Mouse (Mus musculus): ENCODE results near the gene Pclo. TPM values are rescaled to one million over a fixed set of nuclear protein-coding genes. Genes with fewer than 3 reads are reported as not detected.
"Not testable (repeated sequence)": the region's sequence is repeated elsewhere in the genome, so short reads cannot be mapped to it uniquely, and the experiment has no call there.

Gene Pclo
- 20.9 and 22.0 TPM in 2 replicates for polyA plus RNA-seq (2014; fragmentation: Nextera tagmentation; extraction: Ambion mirVana)

DNA sequence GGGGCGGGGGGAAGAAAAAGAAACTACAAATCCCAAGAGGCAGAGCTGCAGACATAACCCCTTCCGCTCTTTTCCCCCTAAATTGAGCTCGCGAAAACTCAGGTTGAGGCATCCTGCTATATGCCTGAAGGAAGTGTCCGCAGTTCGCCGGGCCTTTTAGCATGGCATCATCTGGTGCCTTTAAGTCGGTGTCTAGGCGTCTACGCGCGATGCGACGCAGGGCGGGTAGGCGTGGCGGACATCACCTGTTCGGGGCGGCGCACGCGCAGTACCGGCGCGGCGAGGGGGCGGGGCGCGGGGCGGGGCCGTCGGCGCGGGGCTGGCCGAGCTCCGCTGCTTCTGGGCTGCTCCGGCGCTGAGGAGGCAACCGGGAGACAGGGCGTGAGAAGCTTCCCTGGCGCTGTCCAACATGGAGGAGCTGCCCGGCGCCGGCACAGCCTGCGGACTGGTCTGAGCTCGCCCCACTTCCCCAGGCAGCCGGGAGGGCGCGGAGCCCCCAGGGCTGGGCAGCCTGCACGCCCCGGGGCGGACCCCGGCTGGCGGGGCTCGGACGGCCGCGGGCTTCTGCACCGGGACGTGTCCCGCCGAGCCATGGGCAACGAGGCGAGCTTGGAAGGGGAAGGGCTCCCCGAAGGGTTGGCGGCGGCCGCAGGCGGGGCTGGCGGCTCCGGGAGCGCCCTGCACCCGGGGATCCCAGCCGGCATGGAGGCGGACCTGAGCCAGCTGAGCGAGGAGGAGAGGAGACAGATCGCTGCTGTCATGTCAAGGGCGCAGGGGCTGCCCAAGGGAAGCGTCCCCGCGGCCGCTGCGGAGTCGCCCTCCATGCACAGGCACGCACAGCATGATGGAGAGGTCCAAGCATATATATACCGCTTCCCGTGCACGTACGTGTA is at the start of gene Pclo:
Gene Pclo, plus strand, starts transcription at position 288 of the 893 bp plus-strand sequence.
- H3K36me3 ChIP-seq (replicated peaks; ENCODE audit: control insufficient read depth, insufficient read depth) = no peaks in the 10 kb centered on the region
- ATAC-seq (ENCODE audit: low FRiP score) (peak; percentile 98), DNase-seq (ENCODE audit: low spot score) (peak; percentile 90)
- peak within 1 kb of the TSS; percentile 81 for H3K4me3 ChIP-seq (replicated peaks; ENCODE audit: low read length)
- WGBS = under 1% methylated on average over 84 of the region's 89 CpGs
- H3K4me2 ChIP-seq (replicated peaks) = peak within 1 kb of the TSS; percentile 60
- peak within 1 kb of the TSS; percentile 87 for H3K9ac ChIP-seq
- H3K9me3 ChIP-seq (ENCODE audit: control insufficient read depth, low read length) = no peaks in the 10 kb centered on the region
- H3K27me3 ChIP-seq (ENCODE audit: control insufficient read depth, insufficient read depth, low read length) = no peaks in the 10 kb centered on the region
- H3K27ac ChIP-seq = peak within 1 kb of the TSS; percentile 97
- peaks cover 12% of the 10 kb centered on the region for H3K4me1 ChIP-seq (replicated peaks; ENCODE audit: control insufficient read depth, insufficient read depth, low read length)

DNA sequence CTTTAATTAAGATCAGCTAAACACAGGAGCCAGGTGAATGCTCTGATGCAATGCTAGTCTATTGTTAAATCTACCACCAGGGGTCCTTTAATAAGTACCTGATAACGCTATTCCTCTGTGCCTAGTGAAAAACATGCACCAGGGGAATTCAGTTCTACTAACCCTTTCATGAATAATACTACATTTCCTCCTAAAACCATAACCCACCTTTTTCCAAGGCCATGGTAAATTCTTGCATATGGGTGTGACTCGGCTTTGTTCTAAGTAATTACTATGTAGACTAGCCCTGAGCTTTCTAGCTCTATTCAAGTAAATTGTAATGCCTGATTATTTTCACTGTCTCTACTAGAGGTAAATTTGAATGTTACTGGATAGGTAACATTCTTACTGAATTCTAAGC is 20.3 kb upstream of the Pclo start:
- not testable (repeated sequence) for ATAC-seq (ENCODE audit: low FRiP score); H3K9ac ChIP-seq; H3K4me2 ChIP-seq (replicated peaks); H3K4me3 ChIP-seq (replicated peaks; ENCODE audit: low read length); H3K4me1 ChIP-seq (replicated peaks; ENCODE audit: control insufficient read depth, insufficient read depth, low read length); H3K36me3 ChIP-seq (replicated peaks; ENCODE audit: control insufficient read depth, insufficient read depth); H3K27ac ChIP-seq; DNase-seq (ENCODE audit: low spot score); H3K9me3 ChIP-seq (ENCODE audit: control insufficient read depth, low read length); H3K27me3 ChIP-seq (ENCODE audit: control insufficient read depth, insufficient read depth, low read length)
- WGBS = 58% methylated on average over 2 of the region's 2 CpGs

DNA sequence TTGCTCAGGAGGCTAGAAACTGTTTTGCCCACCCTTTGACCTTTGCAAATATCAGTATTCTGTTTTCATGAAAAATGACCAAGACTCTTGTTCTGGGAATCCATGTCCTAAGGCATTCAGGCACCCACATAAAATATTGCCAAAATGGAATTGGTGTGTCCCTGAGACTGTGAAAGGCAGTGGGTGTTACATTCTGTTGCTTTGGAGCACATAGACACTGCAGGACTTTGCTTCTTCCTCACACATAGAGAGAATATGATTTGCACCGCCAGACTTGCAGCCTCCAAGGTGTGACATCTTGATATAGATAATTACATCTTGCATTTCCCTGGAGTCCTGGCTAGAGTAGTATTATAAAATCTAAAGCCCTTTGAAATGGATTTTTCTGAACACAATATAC is 6.2 kb upstream of the Pclo start:
- Histone ChIP-seq H3K27ac (no peak overlapping the region), H3K9me3 (ENCODE audit: control insufficient read depth, low read length) (no peaks in the 10 kb centered on the region), H3K27me3 (ENCODE audit: control insufficient read depth, insufficient read depth, low read length) (no peaks in the 10 kb centered on the region), H3K36me3 (replicated peaks; ENCODE audit: control insufficient read depth, insufficient read depth) (no peaks in the 10 kb centered on the region), H3K4me2 (replicated peaks) (no peak overlapping the region), H3K4me3 (replicated peaks; ENCODE audit: low read length) (no peak overlapping the region), H3K9ac (no peak overlapping the region), H3K4me1 (replicated peaks; ENCODE audit: control insufficient read depth, insufficient read depth, low read length) (no peaks in the 10 kb centered on the region)
- WGBS = 74% methylated on average over 1 of the region's 1 CpGs
- ATAC-seq (ENCODE audit: low FRiP score) (no peak), DNase-seq (ENCODE audit: low spot score) (no peak)

DNA sequence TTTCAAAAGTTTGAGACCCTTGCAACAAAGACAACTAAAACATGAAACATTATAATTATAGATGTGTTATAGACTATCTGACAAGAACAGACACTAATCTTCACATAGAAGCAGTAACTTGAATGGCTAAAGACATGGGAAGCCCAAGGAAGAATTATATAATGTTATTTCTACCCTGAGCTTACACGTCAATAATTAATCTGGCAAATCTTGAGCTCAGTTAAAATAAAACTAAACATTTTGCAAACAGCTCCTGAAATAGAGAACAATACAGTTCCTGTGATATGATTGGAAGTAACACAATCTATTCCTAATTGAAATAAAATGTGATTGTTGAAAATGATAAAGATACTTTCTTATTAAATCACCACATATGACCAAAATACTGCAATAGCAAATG is 5.1 kb upstream of the Pclo start:
- Histone ChIP-seq H3K27ac (no peak overlapping the region), H3K36me3 (replicated peaks; ENCODE audit: control insufficient read depth, insufficient read depth) (no peaks in the 10 kb centered on the region), H3K4me3 (replicated peaks; ENCODE audit: low read length) (no peak overlapping the region), H3K9me3 (ENCODE audit: control insufficient read depth, low read length) (no peaks in the 10 kb centered on the region), H3K9ac (no peak overlapping the region), H3K4me2 (replicated peaks) (no peak overlapping the region), H3K27me3 (ENCODE audit: control insufficient read depth, insufficient read depth, low read length) (no peaks in the 10 kb centered on the region), H3K4me1 (replicated peaks; ENCODE audit: control insufficient read depth, insufficient read depth, low read length) (no peaks in the 10 kb centered on the region)
- DNase-seq (ENCODE audit: low spot score) = no peak
- WGBS = 87% methylated on average over 1 of the region's 1 CpGs
- no peak for ATAC-seq (ENCODE audit: low FRiP score)

DNA sequence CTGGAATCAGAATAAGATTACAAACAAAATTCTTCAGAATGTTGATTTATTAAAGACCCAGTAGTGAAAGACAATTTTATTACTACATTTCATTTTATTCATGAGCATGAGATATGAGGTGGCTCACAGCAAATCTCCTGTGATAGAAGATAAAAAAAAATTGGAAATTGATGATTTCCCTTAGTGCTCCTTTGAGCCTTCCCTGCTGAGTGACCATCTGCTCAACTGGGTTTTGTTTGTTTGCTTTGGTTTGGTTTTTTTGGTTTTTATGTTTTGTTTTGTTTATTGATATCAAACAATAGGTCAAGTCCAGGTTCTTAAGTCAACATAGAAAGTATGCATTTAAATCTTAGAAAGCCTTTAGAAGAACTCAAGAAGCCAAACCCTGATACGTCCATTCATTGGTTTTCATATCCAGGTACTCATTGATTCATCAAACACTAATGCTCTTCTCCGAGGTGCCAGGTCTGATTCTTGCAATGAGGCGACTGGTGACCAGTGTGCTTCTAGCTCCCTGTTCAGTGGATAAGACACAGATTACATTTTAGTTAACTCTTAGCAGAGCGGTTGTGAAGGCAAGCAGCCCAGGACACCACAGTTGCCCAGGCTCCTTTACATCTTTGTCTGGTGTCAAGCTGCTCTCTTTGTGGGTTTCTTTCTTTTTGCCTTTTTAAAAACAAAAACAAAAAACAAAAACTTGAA is 3.6 kb downstream of the Pclo start:
- H3K27ac ChIP-seq = no peak overlapping the region
- no peak overlapping the region for H3K4me2 ChIP-seq (replicated peaks)
- H3K4me1 ChIP-seq (replicated peaks; ENCODE audit: control insufficient read depth, insufficient read depth, low read length) = peaks cover 12% of the 10 kb centered on the region
- DNase-seq (ENCODE audit: low spot score) (no peak), ATAC-seq (ENCODE audit: low FRiP score) (no peak)
- WGBS = 76% methylated on average over 4 of the region's 4 CpGs
- H3K4me3 ChIP-seq (replicated peaks; ENCODE audit: low read length) = no peak overlapping the region
- no peak overlapping the region for H3K9ac ChIP-seq
- H3K27me3 ChIP-seq (ENCODE audit: control insufficient read depth, insufficient read depth, low read length) = no peaks in the 10 kb centered on the region
- H3K36me3 ChIP-seq (replicated peaks; ENCODE audit: control insufficient read depth, insufficient read depth) = peaks cover 13% of the 10 kb centered on the region
- no peaks in the 10 kb centered on the region for H3K9me3 ChIP-seq (ENCODE audit: control insufficient read depth, low read length)

DNA sequence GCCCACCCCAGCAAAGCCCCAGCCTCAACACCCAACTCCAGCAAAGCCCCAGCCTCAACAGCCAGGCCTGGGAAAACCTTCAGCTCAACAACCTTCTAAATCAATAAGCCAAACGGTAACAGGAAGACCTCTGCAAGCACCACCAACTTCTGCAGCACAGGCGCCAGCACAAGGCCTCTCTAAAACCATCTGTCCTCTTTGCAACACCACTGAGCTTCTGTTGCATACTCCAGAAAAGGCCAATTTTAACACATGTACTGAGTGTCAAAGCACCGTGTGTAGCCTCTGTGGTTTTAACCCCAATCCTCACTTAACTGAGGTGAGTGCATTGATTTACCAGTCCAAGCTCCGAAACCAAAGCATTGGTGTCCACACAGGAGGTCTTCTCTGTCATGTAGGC is 7.3 kb downstream of the Pclo start:
- H3K4me3 ChIP-seq (replicated peaks; ENCODE audit: low read length) = no peak overlapping the region
- no peak overlapping the region for H3K9ac ChIP-seq
- no peaks in the 10 kb centered on the region for H3K9me3 ChIP-seq (ENCODE audit: control insufficient read depth, low read length)
- H3K4me2 ChIP-seq (replicated peaks) = no peak overlapping the region
- H3K36me3 ChIP-seq (replicated peaks; ENCODE audit: control insufficient read depth, insufficient read depth) = peaks cover 13% of the 10 kb centered on the region
- ATAC-seq (ENCODE audit: low FRiP score) (no peak), DNase-seq (ENCODE audit: low spot score) (no peak)
- no peak overlapping the region for H3K27ac ChIP-seq
- 0 out of 2 replicates have a peak, but pooled peaks cover 4% of the 10 kb centered on the region for H3K4me1 ChIP-seq (replicated peaks; ENCODE audit: control insufficient read depth, insufficient read depth, low read length)
- 87% methylated on average over 4 of the region's 4 CpGs for WGBS
- no peaks in the 10 kb centered on the region for H3K27me3 ChIP-seq (ENCODE audit: control insufficient read depth, insufficient read depth, low read length)

DNA sequence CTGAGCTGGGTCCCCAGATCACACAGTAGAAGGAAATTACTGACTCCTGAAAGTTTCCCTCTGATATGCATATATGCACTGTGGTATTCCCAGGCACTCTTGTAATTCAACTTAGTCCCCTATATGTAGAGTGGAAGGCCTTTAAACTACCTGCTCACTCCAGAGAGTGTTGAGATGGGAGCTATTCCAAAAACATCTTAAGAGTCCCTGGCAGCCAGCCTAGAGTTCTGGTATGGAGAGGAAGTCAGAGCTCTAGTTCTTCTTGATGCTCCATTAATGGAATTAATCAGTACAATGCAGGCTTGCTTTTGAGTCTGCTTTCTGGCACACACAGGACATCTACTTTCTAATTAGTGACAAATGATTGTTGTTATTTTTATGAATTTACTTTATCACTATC is 11.3 kb downstream of the Pclo start:
- Histone ChIP-seq H3K9me3 (ENCODE audit: control insufficient read depth, low read length) (no peaks in the 10 kb centered on the region), H3K4me2 (replicated peaks) (no peak overlapping the region), H3K4me1 (replicated peaks; ENCODE audit: control insufficient read depth, insufficient read depth, low read length) (no peaks in the 10 kb centered on the region), H3K36me3 (replicated peaks; ENCODE audit: control insufficient read depth, insufficient read depth) (peaks cover 8% of the 10 kb centered on the region), H3K27me3 (ENCODE audit: control insufficient read depth, insufficient read depth, low read length) (no peaks in the 10 kb centered on the region), H3K9ac (no peak overlapping the region), H3K4me3 (replicated peaks; ENCODE audit: low read length) (no peak overlapping the region), H3K27ac (no peak overlapping the region)
- ATAC-seq (ENCODE audit: low FRiP score) = no peak
- DNase-seq (ENCODE audit: low spot score) = no peak

DNA sequence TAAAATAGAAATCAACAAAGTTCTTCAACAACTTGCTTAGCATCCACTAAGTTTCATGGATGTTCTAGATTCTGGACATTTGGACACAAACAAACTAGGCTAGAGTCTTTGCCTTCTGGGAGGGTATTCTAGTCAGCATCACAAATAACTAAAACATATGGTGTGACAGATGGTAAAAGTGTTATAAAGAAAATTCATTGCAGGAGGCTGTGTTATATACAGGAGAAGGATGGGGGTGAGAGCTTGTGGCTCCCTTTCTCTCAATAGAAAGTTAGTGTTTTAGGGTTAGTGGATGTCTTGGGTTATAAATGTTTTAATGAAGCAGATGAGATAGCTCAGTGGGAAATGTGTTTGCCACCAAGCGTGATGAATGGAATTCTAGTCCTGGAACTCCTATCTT is 13.1 kb downstream of the Pclo start:
- H3K9ac ChIP-seq = no peak overlapping the region
- no peaks in the 10 kb centered on the region for H3K4me1 ChIP-seq (replicated peaks; ENCODE audit: control insufficient read depth, insufficient read depth, low read length)
- H3K27me3 ChIP-seq (ENCODE audit: control insufficient read depth, insufficient read depth, low read length) = no peaks in the 10 kb centered on the region
- H3K4me3 ChIP-seq (replicated peaks; ENCODE audit: low read length) = no peak overlapping the region
- no peaks in the 10 kb centered on the region; the same call in 1 of the 2 replicates for H3K36me3 ChIP-seq (replicated peaks; ENCODE audit: control insufficient read depth, insufficient read depth)
- DNase-seq (ENCODE audit: low spot score) = no peak
- H3K27ac ChIP-seq = no peak overlapping the region
- WGBS = 24% methylated on average over 1 of the region's 1 CpGs
- no peak for ATAC-seq (ENCODE audit: low FRiP score)
- H3K4me2 ChIP-seq (replicated peaks) = no peak overlapping the region
- no peaks in the 10 kb centered on the region for H3K9me3 ChIP-seq (ENCODE audit: control insufficient read depth, low read length)

DNA sequence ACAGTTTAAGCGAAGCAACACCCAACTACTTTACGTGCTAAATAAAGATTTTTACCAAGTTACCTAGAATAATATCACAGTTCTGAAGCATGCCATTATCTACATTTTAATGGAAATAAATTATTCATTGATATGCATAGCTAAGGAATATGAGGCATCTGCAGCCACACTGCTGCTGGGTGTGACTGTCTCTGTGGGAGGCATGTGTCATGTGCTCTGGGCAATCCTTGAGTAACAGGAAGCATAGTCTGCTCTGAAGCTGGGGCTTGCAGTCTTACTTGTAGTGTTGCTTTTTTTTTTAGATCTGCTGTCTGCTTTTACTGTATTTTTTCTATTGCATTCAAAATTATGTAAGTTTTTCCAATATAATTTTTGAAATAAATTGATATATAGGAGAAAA is 17.2 kb downstream of the Pclo start:
- Histone ChIP-seq H3K9ac (no peak overlapping the region), H3K4me3 (replicated peaks; ENCODE audit: low read length) (no peak overlapping the region), H3K9me3 (ENCODE audit: control insufficient read depth, low read length) (no peaks in the 10 kb centered on the region), H3K27ac (no peak overlapping the region), H3K4me2 (replicated peaks) (no peak overlapping the region), H3K27me3 (ENCODE audit: control insufficient read depth, insufficient read depth, low read length) (no peaks in the 10 kb centered on the region), H3K36me3 (replicated peaks; ENCODE audit: control insufficient read depth, insufficient read depth) (no peaks in the 10 kb centered on the region), H3K4me1 (replicated peaks; ENCODE audit: control insufficient read depth, insufficient read depth, low read length) (no peaks in the 10 kb centered on the region)
- 86% methylated on average over 2 of the region's 2 CpGs for WGBS
- no peak for DNase-seq (ENCODE audit: low spot score)
- no peak for ATAC-seq (ENCODE audit: low FRiP score)

All from hindbrain, embryonic 14.5 days (tissue).